Mouse (Mus musculus) CH12.LX (cell line): ENCODE measurements around the gene Cks2. TPM values are rescaled to one million over a fixed set of nuclear protein-coding genes. Genes with fewer than 3 reads are reported as not detected.

Experiments used
- DNase-seq: peaks from one replicate; pipeline ENCODE4 v3.0.0-alpha.2; 2013; ENCODE audit errors: extremely low read depth
- H3K27ac ChIP-seq: 2 replicates; pipeline ENCODE4 v1.5.1; 2012; ENCODE audit warnings: low read depth, mild to moderate bottlenecking, control low read depth, moderate library complexity; ENCODE audit not compliant: insufficient read depth
- H3K27me3 ChIP-seq: replicated peaks from 2 replicates; pipeline ENCODE3; 2012; ENCODE audit warnings: inconsistent platforms
- H3K36me3 ChIP-seq, 2 experiments: replicated peaks in 1 of 2; 2 replicates each; pipeline versions ENCODE3 to v1.6.1; 2012; ENCODE audit warnings: inconsistent platforms in 1 of 2, low read length in 1 of 2, mild to moderate bottlenecking in 1 of 2, mixed read lengths in 1 of 2, moderate library complexity in 1 of 2; ENCODE audit not compliant: control insufficient read depth in 1 of 2, insufficient read depth in 1 of 2
- H3K4me1 ChIP-seq, 2 experiments: 2 replicates each; pipeline ENCODE4 v1.6.1; 2012; ENCODE audit warnings: inconsistent platforms in 1 of 2, moderate library complexity in 1 of 2; ENCODE audit not compliant: insufficient read depth in 2 of 2, control insufficient read depth in 1 of 2
- H3K4me2 ChIP-seq: 2 replicates; pipeline ENCODE4 v1.6.1; 2012; ENCODE audit warnings: low read depth, mild to moderate bottlenecking, control low read depth; ENCODE audit not compliant: poor library complexity, insufficient read depth, severe bottlenecking
- H3K4me3 ChIP-seq, 3 experiments: fragments of 150-350 bp in 1 of 3; sonication (generic) in 1 of 3; replicated peaks in 1 of 3; 2 replicates each; pipeline versions ENCODE3 to v1.5.1; 2011 to 2012; ENCODE audit warnings: low read depth in 2 of 3, low read length in 2 of 3, mild to moderate bottlenecking in 2 of 3, moderate library complexity in 2 of 3, control low read depth in 1 of 3, improper control_type of control experiment in 1 of 3, inconsistent platforms in 1 of 3, mixed read lengths in 1 of 3; ENCODE audit not compliant: poor library complexity in 1 of 3
- H3K79me2 ChIP-seq: replicated peaks from 2 replicates; pipeline ENCODE4 v1.6.1; 2012; ENCODE audit warnings: mild to moderate bottlenecking, moderate library complexity; ENCODE audit not compliant: control insufficient read depth, poor library complexity, insufficient read depth, severe bottlenecking; ENCODE audit errors: extremely low read depth
- H3K9ac ChIP-seq: 2 replicates; pipeline ENCODE4 v1.6.1; 2012; ENCODE audit warnings: low read depth, mild to moderate bottlenecking, control low read depth, moderate library complexity; ENCODE audit not compliant: insufficient read depth
- H3K9me3 ChIP-seq: replicated peaks from 2 replicates; pipeline ENCODE3; 2012; ENCODE audit warnings: low read length, inconsistent platforms, mixed read lengths
- BHLHE40 ChIP-seq: IDR thresholded peaks from 2 replicates; pipeline ENCODE4 v1.6.1; 2011; ENCODE audit warnings: mild to moderate bottlenecking, low read depth, low read length, improper control_type of control experiment
- CHD1 ChIP-seq: IDR thresholded peaks from 2 replicates; pipeline ENCODE4 v1.6.1; 2012; ENCODE audit warnings: low read depth, low read length, improper control_type of control experiment, inconsistent platforms
- CHD2 ChIP-seq: IDR thresholded peaks from 2 replicates; pipeline ENCODE4 v1.6.1; 2011; ENCODE audit warnings: low read length, improper control_type of control experiment
- CTCF ChIP-seq, 2 experiments: IDR thresholded peaks in 1 of 2; conservative IDR thresholded peaks in 1 of 2; 2 replicates each; pipeline ENCODE4 v1.5.1; 2011 to 2012; ENCODE audit warnings: low read depth in 2 of 2, low read length in 2 of 2, improper control_type of control experiment in 1 of 2, inconsistent platforms in 1 of 2, mild to moderate bottlenecking in 1 of 2, moderate library complexity in 1 of 2
- ELF1 ChIP-seq: IDR thresholded peaks from 2 replicates; pipeline ENCODE4 v1.6.1; 2014; ENCODE audit warnings: low read depth, mild to moderate bottlenecking, inconsistent platforms, low read length, improper control_type of control experiment
- EP300 ChIP-seq: IDR thresholded peaks from 2 replicates; pipeline ENCODE4 v1.6.1; 2011; ENCODE audit warnings: low read length, improper control_type of control experiment
- ETS1 ChIP-seq: conservative IDR thresholded peaks from 2 replicates; pipeline ENCODE4 v1.6.1; 2012; ENCODE audit warnings: low read depth, mild to moderate bottlenecking, inconsistent platforms, low read length, improper control_type of control experiment, moderate library complexity
- HCFC1 ChIP-seq: IDR thresholded peaks from 2 replicates; pipeline ENCODE4 v1.6.1; 2012; ENCODE audit warnings: low read depth, mild to moderate bottlenecking, inconsistent platforms, low read length, improper control_type of control experiment
- IRF4 ChIP-seq: IDR thresholded peaks from 2 replicates; pipeline ENCODE4 v1.6.1; 2014; ENCODE audit warnings: low read depth, mild to moderate bottlenecking, inconsistent platforms, low read length, improper control_type of control experiment
- JUN ChIP-seq: IDR thresholded peaks from 2 replicates; pipeline ENCODE4 v1.6.1; 2011; ENCODE audit warnings: low read depth, mild to moderate bottlenecking, low read length, improper control_type of control experiment, moderate library complexity; ENCODE audit not compliant: insufficient read depth
- KAT2A ChIP-seq: IDR thresholded peaks from 2 replicates; pipeline ENCODE4 v1.6.1; 2012; ENCODE audit warnings: low read length, improper control_type of control experiment, inconsistent platforms; ENCODE audit not compliant: insufficient replicate concordance
- MAFK ChIP-seq: IDR thresholded peaks from 2 replicates; pipeline ENCODE4 v1.6.1; 2011; ENCODE audit warnings: low read length, improper control_type of control experiment; ENCODE audit not compliant: insufficient replicate concordance
- MAX ChIP-seq: IDR thresholded peaks from 2 replicates; pipeline ENCODE4 v1.6.1; 2011; ENCODE audit warnings: low read length, improper control_type of control experiment
- MAZ ChIP-seq: IDR thresholded peaks from 2 replicates; pipeline ENCODE4 v1.6.1; 2012; ENCODE audit warnings: low read depth, mild to moderate bottlenecking, inconsistent platforms, low read length, improper control_type of control experiment, moderate library complexity
- MEF2A ChIP-seq: IDR thresholded peaks from 2 replicates; pipeline ENCODE4 v1.6.1; 2014; ENCODE audit warnings: low read depth, mild to moderate bottlenecking, inconsistent platforms, low read length, improper control_type of control experiment, borderline replicate concordance
- MXI1 ChIP-seq: IDR thresholded peaks from 2 replicates; pipeline ENCODE4 v1.6.1; 2011; ENCODE audit warnings: mild to moderate bottlenecking, low read depth, low read length, improper control_type of control experiment
- MYC ChIP-seq: IDR thresholded peaks from 2 replicates; pipeline ENCODE4 v1.6.1; 2011; ENCODE audit warnings: low read depth, mild to moderate bottlenecking, improper control_type of control experiment, low read length
- NELFE ChIP-seq: IDR thresholded peaks from 2 replicates; pipeline ENCODE4 v1.6.1; 2011; ENCODE audit warnings: low read depth, low read length, improper control_type of control experiment
- NRF1 ChIP-seq: IDR thresholded peaks from 2 replicates; pipeline ENCODE4 v1.6.1; 2014; ENCODE audit warnings: low read depth, mild to moderate bottlenecking, inconsistent platforms, low read length, improper control_type of control experiment, moderate library complexity
- POLR2A ChIP-seq: IDR thresholded peaks from 2 replicates; pipeline ENCODE4 v1.6.1; 2011; ENCODE audit warnings: low read depth, mild to moderate bottlenecking, improper control_type of control experiment, low read length
- POLR2AphosphoS2 ChIP-seq: IDR thresholded peaks from 2 replicates; pipeline ENCODE4 v1.6.1; 2011; ENCODE audit warnings: low read depth, low read length, improper control_type of control experiment
- RCOR1 ChIP-seq: conservative IDR thresholded peaks from 2 replicates; pipeline ENCODE4 v1.6.1; 2012; ENCODE audit warnings: low read depth, mild to moderate bottlenecking, inconsistent platforms, low read length, improper control_type of control experiment
- SIN3A ChIP-seq: IDR thresholded peaks from 2 replicates; pipeline ENCODE4 v1.6.1; 2012; ENCODE audit warnings: low read length, improper control_type of control experiment, inconsistent platforms
- SMC3 ChIP-seq: IDR thresholded peaks from 2 replicates; pipeline ENCODE4 v1.6.1; 2011; ENCODE audit warnings: low read depth, low read length, improper control_type of control experiment
- TBP ChIP-seq: conservative IDR thresholded peaks from 2 replicates; pipeline ENCODE4 v1.6.1; 2011; ENCODE audit warnings: low read depth, low read length, improper control_type of control experiment
- TCF12 ChIP-seq: IDR thresholded peaks from 2 replicates; pipeline ENCODE4 v1.6.1; 2014; ENCODE audit warnings: low read depth, mild to moderate bottlenecking, inconsistent platforms, low read length, improper control_type of control experiment
- UBTF ChIP-seq: IDR thresholded peaks from 2 replicates; pipeline ENCODE4 v1.6.1; 2012; ENCODE audit warnings: low read depth, mild to moderate bottlenecking, inconsistent platforms, low read length, improper control_type of control experiment, moderate library complexity
- USF1 ChIP-seq: IDR thresholded peaks from 2 replicates; pipeline ENCODE4 v1.6.1; 2014; ENCODE audit warnings: low read depth, mild to moderate bottlenecking, inconsistent platforms, low read length, improper control_type of control experiment
- USF2 ChIP-seq: conservative IDR thresholded peaks from 2 replicates; pipeline ENCODE4 v1.6.1; 2011; ENCODE audit warnings: low read depth, low read length, improper control_type of control experiment
- ZKSCAN1 ChIP-seq: IDR thresholded peaks from 2 replicates; pipeline ENCODE4 v1.6.1; 2012; ENCODE audit warnings: low read depth, inconsistent platforms, low read length, improper control_type of control experiment, borderline replicate concordance
- ZMIZ1 ChIP-seq: IDR thresholded peaks from 2 replicates; pipeline ENCODE4 v1.6.1; 2012; ENCODE audit warnings: low read depth, mild to moderate bottlenecking, inconsistent platforms, low read length, improper control_type of control experiment
- dilution Hi-C: fragments of 300-500 bp; cut with MboI; formaldehyde crosslinking; loops from 2 replicates; pipeline ENCODE4 v1.14.3; 2020; ENCODE audit warnings: low sequenced_read_pairs; ENCODE audit not compliant: extremely low pct_unique_long_range_greater_than_20kb, extremely low pct_ligation_motif_present
- in situ Hi-C: fragments of 300-500 bp; cut with MboI; formaldehyde crosslinking; loops from 3 replicates; pipeline ENCODE4 v1.14.3; 2019; ENCODE audit warnings: low sequenced_read_pairs, low pct_ligation_motif_present, low pct_unique_long_range_greater_than_20kb, mixed read lengths
- polyA plus RNA-seq: library from polyadenylated mRNA; unstranded; fragments of >175 nt; gene quantifications from 2 replicates; pipeline ENCODE4 v1.2.1, GENCODE M21; 2012; ENCODE audit warnings: low read depth; ENCODE audit not compliant: insufficient read length
- total RNA-seq, 2 experiments: library from RNA; depleted of rRNA; stranded (reverse); fragments of 300-350 nt in 1 of 2; fragments of >200 nt in 1 of 2; gene quantifications; 2 replicates each; pipeline ENCODE4 v1.2.3; 2012 to 2014

Cks2 gene
- total RNA-seq (2012; rRNA removed) = 142 and 192 TPM in 2 replicates
- 465 and 486 TPM in 2 replicates for total RNA-seq (2014; rRNA removed)
- polyA plus RNA-seq = 143 and 154 TPM in 2 replicates

DNA sequence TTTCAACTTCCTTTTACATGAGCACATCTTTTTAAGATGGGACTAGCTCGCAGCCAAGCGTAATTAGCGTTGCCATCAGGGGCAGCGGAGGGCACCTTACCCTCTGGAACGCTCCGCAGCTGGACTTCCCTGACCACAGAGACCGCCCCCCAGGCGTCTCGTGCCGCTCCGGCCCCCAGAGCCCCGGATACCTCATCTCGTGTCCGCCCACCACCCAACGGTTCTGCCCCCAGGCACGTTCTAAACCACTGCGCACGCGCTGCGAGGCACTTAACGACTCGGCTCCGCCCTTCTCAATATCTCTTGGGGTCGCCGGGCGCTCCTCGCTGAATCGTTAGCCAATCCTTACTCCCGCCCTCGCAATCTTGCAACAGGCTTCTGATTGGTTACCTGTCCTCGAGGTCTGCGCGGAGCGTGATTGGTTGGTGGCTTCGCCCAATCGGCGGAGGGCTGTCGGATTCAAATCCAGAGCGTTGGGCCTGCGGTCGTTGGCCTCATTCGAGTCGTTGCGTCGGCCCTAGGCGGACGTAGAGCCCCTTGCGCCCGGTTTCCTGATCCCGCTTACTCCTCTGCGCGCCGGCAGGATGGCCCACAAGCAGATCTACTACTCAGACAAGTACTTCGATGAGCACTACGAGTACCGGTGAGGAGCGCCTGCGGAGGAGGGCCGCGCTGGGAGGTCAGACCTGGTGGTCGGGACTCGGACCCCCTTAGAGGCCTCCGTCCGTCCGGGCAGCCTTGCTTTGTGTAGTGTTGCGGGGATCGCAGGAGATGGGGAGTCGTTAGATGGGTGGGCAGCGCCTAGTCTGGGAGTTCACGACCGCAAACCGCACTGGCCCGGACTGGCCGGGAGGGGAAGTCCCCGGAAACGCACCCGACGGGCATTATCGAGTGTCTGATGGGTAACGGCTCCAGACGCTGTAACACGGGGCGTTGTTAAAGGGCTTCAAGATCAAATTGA is at the start of gene Cks2:
TSS of gene Cks2 (plus strand) at position 404 of the 961 bp plus-strand sequence.
- H3K9me3 ChIP-seq = no peaks in the 10 kb centered on the region
- H3K79me2 ChIP-seq = peaks cover 38% of the 10 kb centered on the region
- H3K4me1 ChIP-seq = peaks cover 3 to 17% of the 10 kb centered on the region in 2 experiments; a peak in 3 of 4 replicates
- H3K27me3 ChIP-seq = no peaks in the 10 kb centered on the region
- peak within 1 kb of the TSS; percentile 72 for H3K4me2 ChIP-seq
- H3K9ac ChIP-seq = peak within 1 kb of the TSS; percentile 89
- H3K36me3 ChIP-seq = peaks cover 0 to 5% of the 10 kb centered on the region in 2 experiments
- DNase-seq = peak; percentile 99
- H3K4me3 ChIP-seq = peak within 1 kb of the TSS; percentile 75 to 93 (median 77)
- TF ChIP-seq CHD1 (peak; percentile 88), ELF1 (peak; percentile 33), POLR2AphosphoS2 (peak; percentile 91), JUN (no peak), MEF2A (peak; percentile 54), SIN3A (peak; percentile 76), MAZ (peak; percentile 60), TCF12 (peak; percentile 79), BHLHE40 (peak; percentile 100), HCFC1 (no peak; the same call in 1 of the 2 replicates), NELFE (peak; percentile 85), SMC3 (no peak), ZKSCAN1 (no peak), EP300 (peak; percentile 72), UBTF (0 out of 2 replicates have a peak, but pooled peaks have one; percentile 51), MYC (peak; percentile 68; the same call in 1 of the 2 replicates), USF2 (no peak), MAFK (peak; percentile 78), USF1 (no peak), ZMIZ1 (peak; percentile 94), ETS1 (peak; percentile 94), NRF1 (peak; percentile 99), TBP (peak; percentile 64; the same call in 1 of the 2 replicates), CTCF (conservative IDR thresholded peaks at IDR 0.05 in 1 of 2, IDR thresholded peaks at IDR 0.05 in 1 of 2; ENCODE audit: low read depth in 2 of 2, low read length in 2 of 2) (no peak), POLR2A (peak; percentile 93), MXI1 (peak; percentile 82), MAX (peak; percentile 44; the same call in 1 of the 2 replicates), CHD2 (peak; percentile 58; the same call in 1 of the 2 replicates), IRF4 (peak; percentile 72; the same call in 1 of the 2 replicates), KAT2A (0 out of 2 replicates have a peak, but pooled peaks have one; percentile 4), RCOR1 (peak; percentile 88; the same call in 1 of the 2 replicates)
- H3K27ac ChIP-seq = peak within 1 kb of the TSS; percentile 98
- dilution Hi-C loops = no loop called here
- in situ Hi-C loops = no loop called here
